Mouse (Mus musculus) embryonic facial prominence, embryonic 11.5 days (tissue): ENCODE results near the gene Sobp. TPM values are rescaled to one million over a fixed set of nuclear protein-coding genes. Genes with fewer than 3 reads are reported as not detected.

Experiments
- ATAC-seq: fragments of 200-750 bp; cut with Nextera tagmentation; replicated peaks from 2 replicates; pipeline ENCODE4 v1.8.0; 2017; ENCODE audit warnings: low read depth; ENCODE audit not compliant: insufficient number of reproducible peaks, low FRiP score, low TSS enrichment
- DNase-seq: peaks from one replicate; pipeline ENCODE4 v3.0.0-alpha.2; 2015; ENCODE audit warnings: low spot score
- H3K27ac ChIP-seq: fragments of 300-500 bp; sonication (generic); replicated peaks from 2 replicates; pipeline ENCODE4 v1.5.1; 2014; ENCODE audit warnings: mild to moderate bottlenecking, low read depth, low read length, control low read depth
- H3K27me3 ChIP-seq: fragments of 300-500 bp; sonication (generic); 2 replicates; pipeline ENCODE4 v1.6.1; 2014; ENCODE audit warnings: mild to moderate bottlenecking, low read length, moderate library complexity, mixed read lengths; ENCODE audit not compliant: control insufficient read depth, insufficient read depth
- H3K36me3 ChIP-seq: fragments of 300-500 bp; sonication (generic); replicated peaks from 2 replicates; pipeline ENCODE4 v1.6.1; 2014; ENCODE audit warnings: low read depth, mild to moderate bottlenecking, low read length, moderate library complexity, mixed read lengths; ENCODE audit not compliant: control insufficient read depth, insufficient read depth
- H3K4me1 ChIP-seq: fragments of 300-500 bp; sonication (generic); 2 replicates; pipeline ENCODE4 v1.6.1; 2014; ENCODE audit warnings: low read length, mixed read lengths; ENCODE audit not compliant: control insufficient read depth, insufficient read depth
- H3K4me2 ChIP-seq: fragments of 300-500 bp; sonication (generic); 2 replicates; pipeline ENCODE4 v1.6.1; 2014; ENCODE audit warnings: low read depth, mild to moderate bottlenecking, control low read depth, low read length, moderate library complexity
- H3K4me3 ChIP-seq: fragments of 300-500 bp; sonication (generic); 2 replicates; pipeline ENCODE4 v1.5.1; 2014; ENCODE audit warnings: low read depth, low read length, control low read depth
- H3K9ac ChIP-seq: fragments of 300-500 bp; sonication (generic); replicated peaks from 2 replicates; pipeline ENCODE4 v1.6.1; 2014; ENCODE audit warnings: mild to moderate bottlenecking, control low read depth, low read length
- H3K9me3 ChIP-seq: fragments of 300-500 bp; sonication (generic); replicated peaks from 2 replicates; pipeline ENCODE4 v1.6.1; 2016; ENCODE audit warnings: mild to moderate bottlenecking, low read length, inconsistent platforms, mixed read lengths; ENCODE audit not compliant: control insufficient read depth
- WGBS: fragments of 180-500 bp; shearing (Covaris S2); extraction: QIAGEN DNeasy Blood & Tissue Kit; methylation state at CpG from one replicate; pipeline ENCODE4 v1.1.7; 2014; 5-methylcytosine and 5-hydroxymethylcytosine counted together
- polyA plus RNA-seq: library from polyadenylated mRNA; unstranded; fragments of >200 nt; fragmentation: Nextera tagmentation; extraction: Ambion mirVana; gene quantifications from 2 replicates; pipeline ENCODE4 v1.2.1, GENCODE M21; 2014

Sobp gene
- polyA plus RNA-seq, 1 experiment from 2014 or later: 5.3 TPM

DNA sequence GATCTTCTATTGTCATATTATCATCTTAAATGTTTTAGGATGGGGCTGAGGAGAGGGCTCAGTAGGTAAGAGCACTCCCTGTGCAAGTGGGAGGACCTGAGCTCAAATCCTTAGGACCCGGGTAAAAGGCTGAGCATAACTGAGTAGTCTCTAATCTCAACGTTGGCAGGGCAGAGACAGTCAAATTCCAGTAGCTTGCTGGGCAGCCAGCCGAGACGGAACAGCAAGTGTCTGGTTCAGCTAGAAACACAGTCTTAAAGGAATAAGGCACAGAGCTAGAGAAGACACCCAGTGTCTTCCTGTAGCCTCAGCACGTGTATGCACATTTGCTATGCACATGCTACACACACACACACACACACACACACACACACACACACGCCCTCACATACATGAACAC lies 75.1 kb downstream of the Sobp start:
- no peak for DNase-seq
- 70% methylated on average over 6 of the region's 6 CpGs for WGBS
- Histone ChIP-seq H3K9ac (no peak overlapping the region), H3K27ac (no peak overlapping the region), H3K9me3 (no peaks in the 10 kb centered on the region), H3K4me2 (no peak overlapping the region), H3K36me3 (no peaks in the 10 kb centered on the region), H3K27me3 (no peaks in the 10 kb centered on the region), H3K4me1 (no peaks in the 10 kb centered on the region; the same call in 1 of the 2 replicates), H3K4me3 (no peak overlapping the region)
- no peak for ATAC-seq

DNA sequence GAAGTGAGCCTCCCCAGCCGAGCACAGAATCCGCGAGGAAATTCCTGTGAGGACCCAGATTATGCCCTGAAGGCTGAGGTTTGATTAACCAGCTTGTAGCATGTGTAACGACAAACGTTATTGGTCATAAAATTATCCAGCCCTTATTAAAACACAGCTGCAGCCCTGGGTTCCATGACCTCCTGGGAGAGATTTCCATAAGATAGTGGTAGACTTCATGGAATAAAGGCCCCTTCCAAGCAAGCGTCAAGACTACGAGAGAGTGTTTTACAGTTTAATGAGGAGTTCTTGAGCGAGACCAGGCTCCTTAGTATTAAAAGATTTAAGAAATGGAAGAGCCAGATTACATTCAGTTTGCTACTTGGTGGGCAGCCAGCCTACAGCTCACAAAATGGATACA lies 76.6 kb downstream of the Sobp start:
- DNase-seq: no peak
- Histone ChIP-seq H3K9ac (no peak overlapping the region), H3K4me3 (no peak overlapping the region), H3K27ac (no peak overlapping the region), H3K27me3 (no peaks in the 10 kb centered on the region), H3K36me3 (no peaks in the 10 kb centered on the region), H3K4me2 (no peak overlapping the region), H3K4me1 (no peaks in the 10 kb centered on the region; the same call in 1 of the 2 replicates), H3K9me3 (no peaks in the 10 kb centered on the region)
- 59% methylated on average over 8 of the region's 8 CpGs for WGBS
- no peak for ATAC-seq

- DNase-seq (no peak), ATAC-seq (no peak)
- Histone ChIP-seq H3K4me1 (no peaks in the 10 kb centered on the region; the same call in 1 of the 2 replicates), H3K4me3 (no peak overlapping the region), H3K27me3 (no peaks in the 10 kb centered on the region), H3K27ac (no peak overlapping the region), H3K36me3 (no peaks in the 10 kb centered on the region), H3K4me2 (no peak overlapping the region), H3K9me3 (no peaks in the 10 kb centered on the region), H3K9ac (no peak overlapping the region)
- 75% methylated on average over 4 of the region's 4 CpGs for WGBS
These were observed 77.7 kb downstream of the Sobp start for GRCm38 (mm10) chr10:43096614-43097013.

GRCm38 (mm10) chr10:43094537-43094936 lies 79.8 kb downstream of the Sobp start:
- Histone ChIP-seq H3K36me3 (no peaks in the 10 kb centered on the region), H3K27ac (no peak overlapping the region), H3K4me3 (no peak overlapping the region), H3K27me3 (no peaks in the 10 kb centered on the region), H3K9ac (no peak overlapping the region), H3K4me1 (no peaks in the 10 kb centered on the region; the same call in 1 of the 2 replicates), H3K9me3 (no peaks in the 10 kb centered on the region), H3K4me2 (no peak overlapping the region)
- DNase-seq (peak; percentile 18), ATAC-seq (no peak)
- WGBS: 30% methylated on average over 5 of the region's 5 CpGs

DNA sequence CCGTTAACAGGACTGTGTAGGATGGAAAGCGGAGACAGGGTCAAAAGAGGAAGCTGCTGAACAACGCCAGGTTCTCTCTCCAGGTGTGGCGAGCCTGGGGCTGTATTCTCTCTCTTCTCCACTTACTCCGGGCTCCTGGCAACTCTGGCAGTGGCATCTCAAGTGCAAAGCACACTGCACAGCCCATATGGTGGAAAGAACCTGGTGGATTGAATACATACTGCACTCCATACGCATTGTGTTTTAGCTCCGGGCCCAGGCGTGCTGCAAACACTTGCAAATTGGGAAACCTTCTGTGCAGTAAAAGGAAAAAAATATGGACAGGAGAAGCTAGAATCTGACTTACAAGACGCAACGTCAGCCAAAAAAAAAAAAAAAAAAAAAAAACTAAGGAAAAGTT lies 80.9 kb downstream of the Sobp start:
- Histone ChIP-seq H3K36me3 (no peaks in the 10 kb centered on the region), H3K9me3 (no peaks in the 10 kb centered on the region), H3K4me2 (no peak overlapping the region), H3K4me3 (no peak overlapping the region), H3K9ac (no peak overlapping the region), H3K27ac (no peak overlapping the region), H3K4me1 (no peaks in the 10 kb centered on the region; the same call in 1 of the 2 replicates), H3K27me3 (no peaks in the 10 kb centered on the region)
- no peak for DNase-seq
- no peak for ATAC-seq
- WGBS: 85% methylated on average over 10 of the region's 10 CpGs

DNA sequence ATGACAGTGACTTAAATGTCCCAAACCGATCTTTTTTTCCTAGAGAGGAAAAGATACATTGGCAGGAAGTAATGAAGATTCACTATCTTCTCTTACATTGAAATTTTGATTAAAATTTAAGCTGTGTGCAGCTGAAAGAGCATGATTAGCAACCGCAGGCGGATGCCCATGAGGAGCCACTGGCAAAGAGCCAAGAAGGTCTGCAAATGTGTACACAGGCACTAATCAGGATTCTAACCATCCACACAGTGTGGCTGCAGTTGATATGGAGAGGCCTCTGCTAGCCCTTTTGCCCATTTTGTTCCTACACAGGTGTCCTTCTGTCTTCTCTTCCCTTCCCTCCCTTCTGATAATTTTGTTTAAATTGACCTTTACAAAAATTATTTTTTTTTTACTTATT lies 84.3 kb downstream of the Sobp start:
- ATAC-seq (no peak), DNase-seq (no peak)
- WGBS: 90% methylated on average over 3 of the region's 3 CpGs
- no peak overlapping the region for H3K9ac ChIP-seq
- H3K4me2 ChIP-seq: no peak overlapping the region
- no peaks in the 10 kb centered on the region for H3K27me3 ChIP-seq
- H3K27ac ChIP-seq: no peak overlapping the region
- H3K4me3 ChIP-seq: no peak overlapping the region
- no peaks in the 10 kb centered on the region for H3K36me3 ChIP-seq
- no peaks in the 10 kb centered on the region for H3K4me1 ChIP-seq
- no peaks in the 10 kb centered on the region for H3K9me3 ChIP-seq

GRCm38 (mm10) chr10:43087421-43087820 lies 86.9 kb downstream of the Sobp start:
- ATAC-seq (no peak), DNase-seq (no peak)
- Histone ChIP-seq H3K4me3 (no peak overlapping the region), H3K9ac (no peak overlapping the region), H3K4me2 (no peak overlapping the region), H3K27me3 (no peaks in the 10 kb centered on the region), H3K9me3 (no peaks in the 10 kb centered on the region), H3K4me1 (no peaks in the 10 kb centered on the region), H3K27ac (no peak overlapping the region), H3K36me3 (no peaks in the 10 kb centered on the region; the same call in 1 of the 2 replicates)
- WGBS: 66% methylated on average over 2 of the region's 2 CpGs

DNA sequence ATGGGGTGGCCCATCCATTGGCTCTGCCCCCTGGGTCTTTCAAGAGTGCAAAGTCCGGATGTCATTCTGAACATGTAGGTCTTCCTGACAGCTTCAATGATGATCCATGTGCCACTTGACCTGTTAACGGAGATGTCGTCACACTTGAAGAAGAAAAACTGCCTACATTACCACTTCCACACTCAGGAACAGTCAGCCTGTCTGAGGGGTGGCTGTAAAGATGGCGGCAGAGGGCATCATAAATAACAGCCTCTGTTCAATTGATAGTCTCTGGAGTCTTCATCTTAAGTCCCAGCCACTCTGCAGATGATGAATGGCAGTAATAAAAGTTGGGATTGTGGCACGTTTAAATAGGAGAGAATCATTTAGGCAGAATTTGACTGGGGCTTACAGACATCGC lies 87.4 kb downstream of the Sobp start:
- Histone ChIP-seq H3K4me3 (no peak overlapping the region), H3K36me3 (no peaks in the 10 kb centered on the region; the same call in 1 of the 2 replicates), H3K4me1 (no peaks in the 10 kb centered on the region), H3K9ac (no peak overlapping the region), H3K27ac (no peak overlapping the region), H3K9me3 (no peaks in the 10 kb centered on the region), H3K4me2 (no peak overlapping the region), H3K27me3 (no peaks in the 10 kb centered on the region)
- no peak for DNase-seq
- 86% methylated on average over 6 of the region's 6 CpGs for WGBS
- ATAC-seq: no peak
